Mouse (Mus musculus) heart, postnatal 0 days (tissue): ENCODE measurements around the gene Ppm1g. TPM values are rescaled to one million over a fixed set of nuclear protein-coding genes. Genes with fewer than 3 reads are reported as not detected.
A peak's percentile ranks its signal among the peaks of the same experiment; 100 is the strongest.

ENCODE experiments used
- ATAC-seq: fragments of 200-750 bp; cut with Nextera tagmentation; 2 replicates; pipeline ENCODE4 v1.8.0; 2017; ENCODE audit warnings: low read depth, moderate number of reproducible peaks, moderate library complexity; ENCODE audit not compliant: insufficient read depth
- DNase-seq: peaks from one replicate; pipeline ENCODE4 v3.0.0-alpha.2; 2016; ENCODE audit warnings: low spot score
- H3K27ac ChIP-seq: fragments of 300-500 bp; sonication (generic); 2 replicates; pipeline ENCODE4 v1.5.1; 2014; ENCODE audit warnings: low read depth, mild to moderate bottlenecking
- H3K27me3 ChIP-seq: fragments of 300-500 bp; sonication (generic); 2 replicates; pipeline ENCODE4 v1.6.1; 2014; ENCODE audit warnings: low read length, mixed read lengths; ENCODE audit not compliant: control insufficient read depth, insufficient read depth
- H3K36me3 ChIP-seq: fragments of 300-500 bp; sonication (generic); replicated peaks from 2 replicates; pipeline ENCODE4 v1.6.1; 2014; ENCODE audit warnings: low read length, mixed read lengths; ENCODE audit not compliant: control insufficient read depth, insufficient read depth
- H3K4me1 ChIP-seq: fragments of 300-500 bp; sonication (generic); 2 replicates; pipeline ENCODE4 v1.6.1; 2014; ENCODE audit warnings: antibody characterized with exemption; ENCODE audit not compliant: control insufficient read depth, insufficient read depth
- H3K4me2 ChIP-seq: fragments of 300-500 bp; sonication (generic); 2 replicates; pipeline ENCODE4 v1.6.1; 2014; ENCODE audit warnings: low read depth, mild to moderate bottlenecking, low read length, moderate library complexity
- H3K4me3 ChIP-seq: fragments of 300-500 bp; sonication (generic); 2 replicates; pipeline ENCODE4 v1.5.1; 2014; ENCODE audit warnings: low read depth, low read length
- H3K9ac ChIP-seq: fragments of 300-500 bp; sonication (generic); replicated peaks from 2 replicates; pipeline ENCODE4 v1.6.1; 2014; ENCODE audit warnings: low read depth, low read length, mixed read lengths
- H3K9me3 ChIP-seq: fragments of 300-500 bp; sonication (generic); replicated peaks from 2 replicates; pipeline ENCODE4 v1.6.1; 2016; ENCODE audit warnings: low read length; ENCODE audit not compliant: control insufficient read depth
- CTCF ChIP-seq: IDR thresholded peaks from 2 replicates; pipeline ENCODE4 v1.5.1; 2016; ENCODE audit warnings: antibody characterized with exemption, control low read depth, low read depth
- EP300 ChIP-seq: IDR thresholded peaks from 2 replicates; pipeline ENCODE4 v1.6.1; 2016; ENCODE audit warnings: antibody characterized with exemption, low read depth
- WGBS: fragments of 180-500 bp; shearing (Covaris S2); extraction: QIAGEN DNeasy Blood & Tissue Kit; methylation state at CpG from one replicate; pipeline ENCODE4 v1.1.7; 2014; 5-methylcytosine and 5-hydroxymethylcytosine counted together
- polyA plus RNA-seq: library from polyadenylated mRNA; unstranded; fragments of >200 nt; fragmentation: Nextera tagmentation; extraction: Ambion mirVana; gene quantifications from 2 replicates; pipeline ENCODE4 v1.2.1, GENCODE M21; 2015
- total RNA-seq: library from RNA; depleted of rRNA; stranded (reverse); fragments of >200 nt; gene quantifications from 2 replicates; pipeline ENCODE4 v1.2.3, GENCODE M21; 2014; ENCODE audit warnings: low replicate concordance

Gene Ppm1g
- total and polyA plus RNA-seq, 2 experiments from 2014 or later: 51.7 to 68.0 TPM

GRCm38 (mm10) chr5:31255381-31255780, 34.9 kb upstream of the Ppm1g start:
- no peak for ATAC-seq
- Histone ChIP-seq H3K4me1 (peaks cover 11% of the 10 kb centered on the region; the same call in 1 of the 2 replicates), H3K36me3 (peaks cover 46% of the 10 kb centered on the region), H3K27me3 (no peaks in the 10 kb centered on the region), H3K9me3 (no peaks in the 10 kb centered on the region), H3K4me3 (no peak overlapping the region), H3K9ac (no peak overlapping the region), H3K27ac (no peak overlapping the region), H3K4me2 (no peak overlapping the region)
- WGBS: 94% methylated on average over 2 of the region's 2 CpGs
- TF ChIP-seq EP300: no peak
- TF ChIP-seq CTCF: no peak
- DNase-seq: no peak

GRCm38 (mm10) chr5:31254901-31255300, 34.4 kb upstream of the Ppm1g start:
- H3K9me3 ChIP-seq: no peaks in the 10 kb centered on the region
- H3K27ac ChIP-seq: peak overlapping the region; percentile 52; the same call in 1 of the 2 replicates
- ATAC-seq: no peak
- H3K4me1 ChIP-seq: peaks cover 11% of the 10 kb centered on the region; the same call in 1 of the 2 replicates
- H3K4me3 ChIP-seq: no peak overlapping the region
- TF ChIP-seq CTCF (no peak), EP300 (no peak)
- WGBS: 84% methylated on average over 8 of the region's 8 CpGs
- H3K4me2 ChIP-seq: no peak overlapping the region
- H3K36me3 ChIP-seq: peaks cover 46% of the 10 kb centered on the region
- no peak overlapping the region for H3K9ac ChIP-seq
- DNase-seq: no peak
- no peaks in the 10 kb centered on the region for H3K27me3 ChIP-seq

- WGBS: 65% methylated on average over 7 of the region's 7 CpGs
- TF ChIP-seq EP300: no peak
- no peak for TF ChIP-seq CTCF
- H3K9ac ChIP-seq: no peak overlapping the region
These were observed 34.0 kb upstream of the Ppm1g start for GRCm38 (mm10) chr5:31254452-31254851.

GRCm38 (mm10) chr5:31253806-31254205, 33.3 kb upstream of the Ppm1g start:
- no peak overlapping the region for H3K4me2 ChIP-seq
- H3K4me1 ChIP-seq: peaks cover 11% of the 10 kb centered on the region; the same call in 1 of the 2 replicates
- 61% methylated on average over 8 of the region's 8 CpGs for WGBS
- no peaks in the 10 kb centered on the region for H3K9me3 ChIP-seq
- no peak overlapping the region for H3K4me3 ChIP-seq
- no peak for TF ChIP-seq CTCF
- TF ChIP-seq EP300: no peak
- ATAC-seq (peak; percentile 28; the same call in 1 of the 2 replicates), DNase-seq (peak; percentile 22)
- H3K27ac ChIP-seq: peak overlapping the region; percentile 52
- H3K27me3 ChIP-seq: no peaks in the 10 kb centered on the region
- peaks cover 48% of the 10 kb centered on the region for H3K36me3 ChIP-seq
- peak overlapping the region; percentile 2; the same call in 1 of the 2 replicates for H3K9ac ChIP-seq

More at GRCm38 (mm10) chr5:31254452-31254851, 34.0 kb upstream of the Ppm1g start:
- DNase-seq: no peak
- Histone ChIP-seq H3K4me1 (peaks cover 11% of the 10 kb centered on the region; the same call in 1 of the 2 replicates), H3K27ac (peak overlapping the region; percentile 52), H3K4me2 (no peak overlapping the region), H3K36me3 (peaks cover 48% of the 10 kb centered on the region), H3K4me3 (no peak overlapping the region), H3K27me3 (no peaks in the 10 kb centered on the region), H3K9me3 (no peaks in the 10 kb centered on the region)
- no peak for ATAC-seq

GRCm38 (mm10) chr5:31252795-31253545, 32.5 kb upstream of the Ppm1g start:
- ATAC-seq: no peak
- no peak for DNase-seq
- Histone ChIP-seq H3K27ac (no peak overlapping the region; the same call in 1 of the 2 replicates), H3K4me2 (no peak overlapping the region), H3K4me1 (peaks cover 11% of the 10 kb centered on the region; the same call in 1 of the 2 replicates), H3K27me3 (no peaks in the 10 kb centered on the region), H3K4me3 (no peak overlapping the region), H3K9me3 (no peaks in the 10 kb centered on the region), H3K9ac (no peak overlapping the region), H3K36me3 (peaks cover 57% of the 10 kb centered on the region)
- 85% methylated on average over 16 of the region's 16 CpGs for WGBS
- TF ChIP-seq EP300 (no peak), CTCF (no peak)
